Mouse (Mus musculus) neural tube, embryonic 13.5 days (tissue): ENCODE results near the gene Olfr331. TPM values are rescaled to one million over a fixed set of nuclear protein-coding genes. Genes with fewer than 3 reads are reported as not detected.
"Not testable (repeated sequence)": the region's sequence is repeated elsewhere in the genome, so short reads cannot be mapped to it uniquely, and the experiment has no call there.

Source experiments
- ATAC-seq: fragments of 200-750 bp; cut with Nextera tagmentation; 2 replicates; pipeline ENCODE4 v1.8.0; 2017; ENCODE audit warnings: low read depth, mild to moderate bottlenecking, moderate TSS enrichment, moderate library complexity
- H3K27ac ChIP-seq: fragments of 300-500 bp; sonication (generic); replicated peaks from 2 replicates; pipeline ENCODE4 v1.5.1; 2015; ENCODE audit warnings: moderate library complexity, mild to moderate bottlenecking, inconsistent platforms
- H3K27me3 ChIP-seq: fragments of 300-500 bp; sonication (generic); 2 replicates; pipeline ENCODE4 v1.6.1; 2015; ENCODE audit warnings: mild to moderate bottlenecking, inconsistent platforms
- H3K36me3 ChIP-seq: fragments of 300-500 bp; sonication (generic); 2 replicates; pipeline ENCODE4 v1.6.1; 2015; ENCODE audit warnings: mild to moderate bottlenecking, inconsistent platforms
- H3K4me1 ChIP-seq: fragments of 300-500 bp; sonication (generic); replicated peaks from 2 replicates; pipeline ENCODE4 v1.6.1; 2015; ENCODE audit warnings: inconsistent platforms
- H3K4me2 ChIP-seq: fragments of 300-500 bp; sonication (generic); 2 replicates; pipeline ENCODE4 v1.6.1; 2015; ENCODE audit warnings: inconsistent platforms, mild to moderate bottlenecking, moderate library complexity
- H3K4me3 ChIP-seq: fragments of 300-500 bp; sonication (generic); 2 replicates; pipeline ENCODE4 v1.5.1; 2015; ENCODE audit warnings: mild to moderate bottlenecking, inconsistent platforms
- H3K9ac ChIP-seq: fragments of 300-500 bp; sonication (generic); 2 replicates; pipeline ENCODE4 v1.6.1; 2015; ENCODE audit warnings: moderate library complexity, mild to moderate bottlenecking, inconsistent platforms
- H3K9me3 ChIP-seq: fragments of 300-500 bp; sonication (generic); 2 replicates; pipeline ENCODE4 v1.6.1; 2016; ENCODE audit warnings: inconsistent platforms
- WGBS: fragments of 180-500 bp; shearing (Covaris S2); methylation state at CpG from one replicate; pipeline ENCODE4 v1.1.7; 2015; 5-methylcytosine and 5-hydroxymethylcytosine counted together
- polyA plus RNA-seq: library from polyadenylated mRNA; unstranded; fragments of >200 nt; fragmentation: Nextera tagmentation; extraction: Ambion mirVana; gene quantifications from 2 replicates; pipeline ENCODE4 v1.2.1, GENCODE M21; 2015

Olfr331 gene
- not detected in 2 replicates for polyA plus RNA-seq

DNA sequence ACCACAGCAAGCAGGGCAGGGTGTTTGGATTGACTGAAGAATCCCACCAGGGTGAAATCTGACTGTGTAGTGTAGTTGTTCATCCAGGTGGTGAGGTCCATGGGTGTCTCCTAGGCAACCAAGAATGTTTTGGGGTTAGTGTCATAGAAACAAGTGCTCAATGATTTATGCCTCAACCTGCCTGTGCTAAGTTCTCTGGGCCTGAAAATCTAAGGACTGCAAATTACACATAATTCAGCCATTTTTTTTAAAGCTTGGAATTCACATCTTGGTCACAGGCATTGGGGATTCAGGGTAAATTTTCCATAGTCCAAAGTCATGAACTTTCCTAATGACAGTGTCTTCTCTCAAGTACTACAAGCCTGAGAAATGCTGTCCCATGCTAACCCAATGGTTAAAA is at the start of gene Olfr331:
Gene Olfr331 (minus strand): TSS at position 101 of the 400 bp plus-strand sequence.
- not testable (repeated sequence) for H3K27ac ChIP-seq, H3K4me3 ChIP-seq, H3K36me3 ChIP-seq, H3K9ac ChIP-seq, H3K27me3 ChIP-seq, H3K4me1 ChIP-seq, H3K9me3 ChIP-seq, ATAC-seq, H3K4me2 ChIP-seq

DNA sequence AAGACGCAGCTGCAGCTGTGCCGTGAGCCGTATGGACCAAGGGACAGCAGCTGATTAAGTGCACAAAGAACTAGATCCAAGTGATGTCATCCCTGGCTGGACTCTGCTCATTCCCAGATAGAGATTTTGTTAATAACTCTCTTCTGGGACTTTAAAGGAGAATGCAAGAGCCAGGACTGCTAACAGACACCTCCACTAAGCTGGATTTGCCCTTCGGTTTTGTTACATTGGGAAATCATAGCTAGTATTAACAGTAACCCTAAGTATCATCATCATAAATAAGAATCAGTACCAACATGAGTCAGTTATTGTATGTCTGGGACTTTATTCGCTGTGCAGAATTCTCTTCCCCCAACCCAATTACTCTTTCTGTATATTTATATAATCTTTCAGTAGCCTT is 44.0 kb upstream of the Olfr331 start, which contains the start of gene Olfr329-ps:
Gene Olfr329-ps (minus strand): TSS at position 101 of the 400 bp plus-strand sequence.
- Histone ChIP-seq H3K4me2 (no peak within 1 kb of the TSS), H3K9ac (no peak within 1 kb of the TSS), H3K27ac (no peak within 1 kb of the TSS), H3K4me3 (no peak within 1 kb of the TSS), H3K27me3 (no peaks in the 10 kb centered on the region), H3K4me1 (no peaks in the 10 kb centered on the region), H3K36me3 (no peaks in the 10 kb centered on the region), H3K9me3 (no peaks in the 10 kb centered on the region)
- WGBS, result 80% methylated on average over 5 of the region's 5 CpGs
- no peak for ATAC-seq

DNA sequence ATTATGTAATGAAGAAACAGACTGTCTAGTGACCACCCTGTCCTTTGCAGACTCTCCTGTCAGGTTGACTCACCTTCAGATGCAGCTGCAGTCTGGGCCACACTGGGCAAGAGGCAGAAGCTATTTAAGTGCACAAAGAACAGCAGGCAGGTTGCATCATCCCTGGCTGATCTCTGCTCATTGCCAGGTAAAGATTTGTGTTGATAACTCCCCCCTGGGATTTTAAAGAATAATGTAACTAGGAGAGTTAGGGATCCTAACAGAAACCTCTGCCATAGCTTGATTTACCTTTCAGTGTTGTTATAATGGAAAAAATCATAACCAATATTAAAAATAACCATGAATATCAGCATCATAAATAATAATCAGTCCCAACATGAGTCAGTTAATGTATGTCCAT is 32.4 kb upstream of the Olfr331 start, which contains the start of gene Olfr330:
Gene Olfr330 (minus strand): TSS at position 101 of the 400 bp plus-strand sequence.
- H3K4me2 ChIP-seq, H3K27ac ChIP-seq, H3K4me1 ChIP-seq, ATAC-seq, H3K9me3 ChIP-seq, H3K27me3 ChIP-seq, H3K9ac ChIP-seq, H3K4me3 ChIP-seq, H3K36me3 ChIP-seq: not testable (repeated sequence)

DNA sequence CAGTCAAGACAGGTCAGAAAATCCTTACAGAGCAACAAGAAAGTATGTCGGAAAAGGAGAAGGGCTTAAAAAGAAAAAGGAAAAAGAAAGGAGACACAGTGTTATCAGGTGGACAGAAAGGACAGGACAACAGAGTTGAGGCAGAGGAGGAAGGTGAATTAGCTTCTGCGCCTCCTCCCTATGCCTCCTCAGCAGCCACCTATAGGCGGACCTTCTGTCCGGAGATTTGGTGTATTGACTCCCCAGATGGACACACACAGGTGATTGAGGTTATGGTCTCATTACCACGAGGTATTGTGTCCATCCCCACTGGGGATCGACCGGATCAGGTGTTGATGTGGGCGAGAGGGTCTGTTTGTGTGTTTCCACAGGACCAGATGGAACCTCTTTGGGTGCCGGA is 17.4 kb upstream of the Olfr331 start:
- 92% methylated on average over 7 of the region's 9 CpGs for WGBS

DNA sequence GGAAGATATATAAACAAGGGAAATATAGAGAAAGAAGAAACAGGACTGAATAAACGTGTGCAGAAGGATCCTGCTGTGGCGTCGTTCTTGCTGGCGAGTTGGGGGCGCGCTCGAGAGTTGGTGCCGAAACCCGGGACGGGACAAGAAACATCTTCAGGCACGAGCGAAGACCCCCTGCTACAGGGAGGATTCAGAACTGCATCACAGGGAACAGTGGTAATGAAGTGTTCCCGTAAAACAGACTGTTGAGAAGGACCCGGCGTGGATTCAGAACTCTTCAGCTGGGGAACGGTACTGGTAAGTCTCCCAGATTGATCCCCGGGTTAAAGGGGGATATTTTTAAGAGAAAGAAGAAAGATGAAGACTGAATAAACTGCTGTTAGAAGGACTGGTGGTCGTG is 16.5 kb upstream of the Olfr331 start:
- 93% methylated on average over 18 of the region's 18 CpGs for WGBS
- H3K4me1 ChIP-seq, H3K4me2 ChIP-seq, H3K27me3 ChIP-seq, ATAC-seq, H3K36me3 ChIP-seq, H3K27ac ChIP-seq, H3K4me3 ChIP-seq, H3K9ac ChIP-seq, H3K9me3 ChIP-seq: not testable (repeated sequence)

More for the DNA sequence above, 17.4 kb upstream of the Olfr331 start:
- not testable (repeated sequence) for H3K27ac ChIP-seq, H3K4me1 ChIP-seq, H3K4me3 ChIP-seq, H3K27me3 ChIP-seq, H3K36me3 ChIP-seq, H3K9ac ChIP-seq, H3K4me2 ChIP-seq, ATAC-seq, H3K9me3 ChIP-seq

DNA sequence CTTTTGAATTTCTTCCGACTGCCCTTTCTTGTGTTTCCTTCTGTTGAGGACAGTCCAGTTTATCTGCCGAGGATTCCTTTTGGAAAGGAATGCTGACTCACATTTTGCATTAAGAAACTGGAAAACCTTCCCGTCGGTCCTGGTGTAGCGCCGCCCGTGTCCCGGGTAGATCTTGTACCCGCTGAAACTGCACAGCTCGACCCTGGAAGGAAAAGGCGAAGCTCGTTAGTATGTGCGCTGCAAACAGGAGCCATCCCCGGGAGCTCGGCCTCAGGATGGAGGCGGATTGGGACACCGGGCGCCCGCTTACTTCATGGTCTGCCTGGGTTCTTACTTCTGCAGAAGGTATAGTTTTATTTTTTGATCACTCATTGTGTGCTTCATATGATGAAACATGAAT is 6.7 kb upstream of the Olfr331 start:
- not testable (repeated sequence) for ATAC-seq, H3K4me2 ChIP-seq, H3K4me3 ChIP-seq, H3K27ac ChIP-seq, H3K9ac ChIP-seq, H3K9me3 ChIP-seq, H3K27me3 ChIP-seq, H3K4me1 ChIP-seq, H3K36me3 ChIP-seq
- WGBS, result 89% methylated on average over 19 of the region's 19 CpGs

DNA sequence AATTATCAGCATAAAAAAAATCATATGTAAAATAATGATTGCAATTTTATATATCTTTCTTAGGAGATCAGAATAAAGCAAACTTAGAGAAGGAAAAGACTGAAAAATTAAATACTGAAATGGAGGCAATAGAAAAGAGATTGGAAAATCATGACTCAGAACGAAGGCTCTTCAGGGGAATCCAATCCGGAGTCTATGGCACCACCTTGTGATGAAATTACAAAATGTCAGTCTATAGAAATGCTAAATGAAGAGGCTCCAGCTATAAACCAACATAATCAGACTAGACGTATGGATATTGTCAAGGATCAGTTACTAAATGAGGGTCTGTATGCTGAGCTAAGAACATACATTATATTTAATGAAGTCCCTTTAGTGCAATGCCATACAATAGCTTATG is 3.1 kb downstream of the Olfr331 start:
- Histone ChIP-seq H3K36me3 (no peaks in the 10 kb centered on the region), H3K9ac (no peak overlapping the region), H3K9me3 (no peaks in the 10 kb centered on the region), H3K4me1 (no peaks in the 10 kb centered on the region), H3K4me2 (no peak overlapping the region), H3K4me3 (no peak overlapping the region), H3K27me3 (no peaks in the 10 kb centered on the region), H3K27ac (no peak overlapping the region)
- WGBS, result 59% methylated on average over 3 of the region's 3 CpGs
- no peak for ATAC-seq

DNA sequence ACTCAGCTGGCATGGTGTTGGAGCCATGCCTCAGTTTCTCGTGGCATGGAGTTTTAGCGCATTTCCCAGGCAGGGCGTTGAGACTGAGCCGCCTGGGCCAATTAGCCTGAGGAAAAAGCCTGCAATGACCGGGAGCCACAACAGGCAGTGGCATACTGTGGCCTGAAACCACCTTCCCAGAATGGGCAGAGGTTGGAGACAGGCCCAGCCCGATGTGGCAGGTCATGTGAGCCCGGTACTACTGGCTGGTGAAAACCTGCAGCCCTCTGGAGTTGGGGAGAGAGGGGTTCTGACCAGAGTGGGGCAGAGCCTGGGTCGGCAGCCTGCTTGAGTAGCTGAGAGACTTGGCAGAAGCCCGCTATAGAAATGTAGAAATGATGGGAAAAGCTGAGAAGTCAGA is 3.6 kb downstream of the Olfr331 start:
- H3K9me3 ChIP-seq, result no peaks in the 10 kb centered on the region
- no peak overlapping the region for H3K4me2 ChIP-seq
- no peak overlapping the region for H3K4me3 ChIP-seq
- H3K4me1 ChIP-seq, result no peaks in the 10 kb centered on the region
- WGBS, result 92% methylated on average over 9 of the region's 9 CpGs
- H3K27me3 ChIP-seq, result no peaks in the 10 kb centered on the region
- no peak for ATAC-seq
- no peak overlapping the region for H3K9ac ChIP-seq
- no peak overlapping the region for H3K27ac ChIP-seq
- no peaks in the 10 kb centered on the region for H3K36me3 ChIP-seq

DNA sequence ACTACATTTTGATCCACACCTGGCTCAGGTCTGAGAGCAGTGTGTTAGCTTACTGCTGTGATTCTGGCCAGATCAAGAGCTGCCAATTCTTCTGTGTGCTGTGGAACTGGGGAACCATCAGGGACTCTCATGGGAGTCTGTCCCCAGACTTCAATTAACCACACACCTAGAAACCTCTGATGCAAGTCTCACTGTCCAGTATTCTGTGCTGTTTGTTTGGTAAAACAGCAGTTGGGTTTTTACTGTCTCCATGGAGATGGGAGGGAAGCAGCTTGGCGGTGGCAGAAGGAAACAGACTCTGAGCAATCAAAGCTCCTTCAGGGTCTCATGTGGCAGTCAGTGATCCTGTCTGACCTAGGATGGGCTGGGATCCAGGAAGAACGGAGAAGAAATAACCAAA is 9.9 kb downstream of the Olfr331 start, which contains the start of gene Olfr332:
Gene Olfr332 (minus strand): TSS at position 101 of the 400 bp plus-strand sequence.
- no peak for ATAC-seq
- Histone ChIP-seq H3K4me2 (no peak within 1 kb of the TSS), H3K4me3 (no peak within 1 kb of the TSS), H3K9ac (no peak within 1 kb of the TSS), H3K27me3 (no peaks in the 10 kb centered on the region), H3K4me1 (no peaks in the 10 kb centered on the region), H3K36me3 (no peaks in the 10 kb centered on the region), H3K9me3 (no peaks in the 10 kb centered on the region), H3K27ac (no peak within 1 kb of the TSS)
- WGBS, result 83% methylated on average over 2 of the region's 2 CpGs

DNA sequence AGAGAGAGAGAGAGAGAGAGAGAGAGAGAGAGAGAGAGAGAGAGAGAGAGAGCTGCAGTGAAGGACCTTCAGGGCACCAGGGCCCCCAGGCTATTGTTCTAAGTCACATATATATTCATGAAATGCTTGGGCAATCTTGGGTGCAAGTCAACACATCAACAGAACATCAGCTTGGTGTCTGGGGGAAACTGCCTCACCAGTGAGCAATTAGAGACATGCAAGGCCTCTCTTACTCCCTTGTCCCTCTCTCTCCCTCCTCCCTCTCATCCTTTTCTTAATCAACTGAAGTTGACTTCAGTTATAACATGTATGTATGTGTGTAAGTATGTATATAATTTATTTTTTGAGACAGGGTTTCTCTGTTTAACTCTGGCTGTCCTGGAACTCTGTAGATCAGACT is 40.2 kb downstream of the Olfr331 start, which contains the start of gene Olfr30:
Gene Olfr30 (minus strand): TSS at position 101 of the 400 bp plus-strand sequence.
- Histone ChIP-seq H3K9ac (no peak within 1 kb of the TSS), H3K4me1 (no peaks in the 10 kb centered on the region), H3K36me3 (no peaks in the 10 kb centered on the region), H3K9me3 (no peaks in the 10 kb centered on the region), H3K4me3 (no peak within 1 kb of the TSS), H3K27ac (no peak within 1 kb of the TSS), H3K4me2 (no peak within 1 kb of the TSS), H3K27me3 (no peaks in the 10 kb centered on the region)
- no peak for ATAC-seq

DNA sequence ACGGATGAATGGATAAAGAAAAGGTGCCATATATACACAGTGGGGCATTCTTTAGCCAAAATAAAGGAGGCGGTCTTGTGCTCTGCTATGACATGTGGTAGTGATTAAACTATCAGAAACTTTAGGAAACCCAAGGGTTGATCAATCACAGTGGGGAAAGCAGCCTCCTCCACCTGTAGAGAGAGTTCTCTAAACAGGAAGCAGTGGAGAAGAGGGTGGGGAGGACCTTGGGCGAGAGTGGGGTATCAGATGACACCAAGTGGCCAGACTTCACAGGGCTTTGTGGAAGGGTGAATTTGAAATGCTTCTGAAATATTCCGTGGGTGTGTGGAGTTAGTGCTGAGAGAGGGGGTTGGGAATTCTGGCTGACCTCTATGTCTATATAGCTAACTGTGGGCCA is 48.8 kb downstream of the Olfr331 start:
- Histone ChIP-seq H3K4me2 (no peak overlapping the region), H3K9me3 (peaks cover 3% of the 10 kb centered on the region; the same call in 1 of the 2 replicates), H3K27me3 (no peaks in the 10 kb centered on the region), H3K36me3 (no peaks in the 10 kb centered on the region), H3K9ac (no peak overlapping the region), H3K27ac (no peak overlapping the region), H3K4me3 (no peak overlapping the region), H3K4me1 (no peaks in the 10 kb centered on the region)
- ATAC-seq, result no peak
- WGBS, result 67% methylated on average over 4 of the region's 4 CpGs

DNA sequence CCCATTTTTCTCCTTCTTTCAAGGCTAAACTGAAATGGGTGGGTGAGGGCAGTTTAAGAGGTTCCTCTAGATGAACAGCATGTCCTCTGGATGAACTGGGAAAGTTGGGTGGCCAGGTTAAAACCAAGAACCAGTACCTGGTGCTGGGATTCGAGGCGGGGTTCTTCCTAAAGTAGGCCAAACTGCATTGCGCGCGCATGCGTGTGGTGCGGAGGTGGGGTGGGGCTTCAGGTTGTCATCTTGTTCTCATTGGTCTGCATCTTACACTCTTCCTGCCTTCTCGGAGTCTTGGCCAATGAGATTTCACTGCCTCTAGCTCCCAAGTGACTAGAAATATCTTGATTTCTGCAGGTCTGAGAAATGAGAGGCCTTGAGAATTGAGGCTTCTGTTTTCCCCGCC is 49.6 kb downstream of the Olfr331 start, which contains the start of gene Lypd9:
Gene Lypd9 (minus strand): TSS at position 165 of the 400 bp plus-strand sequence.
- ATAC-seq, result no peak
- no peak within 1 kb of the TSS for H3K27ac ChIP-seq
- H3K36me3 ChIP-seq, result no peaks in the 10 kb centered on the region
- no peaks in the 10 kb centered on the region for H3K27me3 ChIP-seq
- H3K4me2 ChIP-seq, result no peak within 1 kb of the TSS
- WGBS, result 97% methylated on average over 9 of the region's 9 CpGs
- H3K4me1 ChIP-seq, result no peaks in the 10 kb centered on the region
- no peak within 1 kb of the TSS for H3K9ac ChIP-seq
- no peak within 1 kb of the TSS for H3K4me3 ChIP-seq
- peaks cover 7% of the 10 kb centered on the region; the same call in 1 of the 2 replicates for H3K9me3 ChIP-seq
